Mouse (Mus musculus) neutrophil, adult 83 days (primary cell): ENCODE measurements around the gene Igbp1. TPM values are rescaled to one million over a fixed set of nuclear protein-coding genes. Genes with fewer than 3 reads are reported as not detected.

ENCODE experiments used
- total RNA-seq, 2 experiments: library from RNA; stranded (reverse); gene quantifications; one replicate each; pipeline ENCODE4 v1.2.4; 2023

The Igbp1 gene
- total RNA-seq = 10 to 100 TPM; 33.4 to 33.9 TPM

GRCm38 (mm10) chrX:100494068-100494978 lies at the start of gene Igbp1:
Gene Igbp1, plus strand, starts transcription at chrX:100494291.

GRCm38 (mm10) chrX:100524471-100524870 lies 30.4 kb downstream of the Igbp1 start, which contains the start of gene Dgat2l6:
Gene Dgat2l6, plus strand, starts transcription at chrX:100524838.

Other genes starting within 250 kb of the Igbp1 start
- gene Otud6a, start 65.3 kb upstream of the Igbp1 start, total RNA-seq = not detected
- gene Awat2, start 51.6 kb upstream of the Igbp1 start, total RNA-seq = under 1 TPM in 1 of 2 experiments, not detected in 1; 0.24 TPM
- gene Dgat2l6, start 30.5 kb downstream of the Igbp1 start, total RNA-seq = not detected
- 1 to 10 TPM in 1 of 2 experiments, under 1 TPM in 1; 0.81 to 1.2 TPM for gene Awat1, start 78.0 kb downstream of the Igbp1 start, total RNA-seq
- not detected for gene P2ry4, start 100.6 kb downstream of the Igbp1 start, total RNA-seq
- not detected for gene Arr3, start 111.2 kb downstream of the Igbp1 start, total RNA-seq
- 10 to 100 TPM; 22.5 to 24.8 TPM for gene Kif4, start 131.4 kb downstream of the Igbp1 start, total RNA-seq
- gene Pdzd11, start 132.3 kb downstream of the Igbp1 start, total RNA-seq = 10 to 100 TPM; 18.7 to 25.6 TPM
- gene Gdpd2, start 235.6 kb downstream of the Igbp1 start, total RNA-seq = 1 to 10 TPM in 1 of 2 experiments, not detected in 1; 1.0 TPM